Mouse (Mus musculus) heart, embryonic 14.5 days (tissue): ENCODE data around the gene Htr5b. TPM values are rescaled to one million over a fixed set of nuclear protein-coding genes. Genes with fewer than 3 reads are reported as not detected.

ENCODE experiments used
- ATAC-seq: fragments of 200-750 bp; cut with Nextera tagmentation; 2 replicates; pipeline ENCODE4 v1.8.0; 2017; ENCODE audit warnings: low read depth, moderate TSS enrichment; ENCODE audit not compliant: insufficient number of reproducible peaks, insufficient read depth, low FRiP score
- H3K27ac ChIP-seq, 2 experiments: fragments of 200-500 bp in 1 of 2; fragments of 300-500 bp in 1 of 2; sonication (generic) in 1 of 2; replicated peaks in 1 of 2; 2 replicates each; pipeline ENCODE4 v1.5.1; 2012 to 2014; ENCODE audit warnings: low read depth in 2 of 2, low read length in 2 of 2, control low read depth in 1 of 2, mild to moderate bottlenecking in 1 of 2, mixed read lengths in 1 of 2; ENCODE audit not compliant: control insufficient read depth in 1 of 2, insufficient read depth in 1 of 2
- H3K27me3 ChIP-seq: fragments of 300-500 bp; sonication (generic); 2 replicates; pipeline ENCODE4 v1.6.1; 2014; ENCODE audit warnings: mild to moderate bottlenecking, low read length, control low read depth; ENCODE audit not compliant: control insufficient read depth, insufficient read depth
- H3K36me3 ChIP-seq: fragments of 300-500 bp; sonication (generic); 2 replicates; pipeline ENCODE4 v1.6.1; 2014; ENCODE audit warnings: mild to moderate bottlenecking, control low read depth, low read length, mixed read lengths; ENCODE audit not compliant: control insufficient read depth, insufficient read depth
- H3K4me1 ChIP-seq, 2 experiments: fragments of 200-500 bp in 1 of 2; fragments of 300-500 bp in 1 of 2; sonication (generic) in 1 of 2; 2 replicates each; pipeline ENCODE4 v1.6.1; 2012 to 2014; ENCODE audit warnings: low read length in 2 of 2, control low read depth in 1 of 2, mixed read lengths in 1 of 2; ENCODE audit not compliant: control insufficient read depth in 2 of 2, insufficient read depth in 2 of 2
- H3K4me2 ChIP-seq: fragments of 300-500 bp; sonication (generic); 2 replicates; pipeline ENCODE4 v1.6.1; 2014; ENCODE audit warnings: mild to moderate bottlenecking, low read length
- H3K4me3 ChIP-seq, 2 experiments: fragments of 200-500 bp in 1 of 2; fragments of 300-500 bp in 1 of 2; sonication (generic) in 1 of 2; 2 replicates each; pipeline ENCODE4 v1.5.1; 2012 to 2014; ENCODE audit warnings: low read length in 2 of 2, mild to moderate bottlenecking in 2 of 2, control low read depth in 1 of 2, low read depth in 1 of 2, moderate library complexity in 1 of 2; ENCODE audit not compliant: control insufficient read depth in 1 of 2, insufficient read depth in 1 of 2
- H3K9ac ChIP-seq: fragments of 300-500 bp; sonication (generic); 2 replicates; pipeline ENCODE4 v1.6.1; 2014; ENCODE audit warnings: mild to moderate bottlenecking, low read length
- H3K9me3 ChIP-seq: fragments of 300-500 bp; sonication (generic); 2 replicates; pipeline ENCODE4 v1.6.1; 2016; ENCODE audit warnings: low read length, control low read depth; ENCODE audit not compliant: control insufficient read depth
- WGBS: fragments of 180-500 bp; shearing (Covaris S2); extraction: QIAGEN DNeasy Blood & Tissue Kit; methylation state at CpG from one replicate; pipeline ENCODE4 v1.1.7; 2014; 5-methylcytosine and 5-hydroxymethylcytosine counted together
- polyA plus RNA-seq: library from polyadenylated mRNA; unstranded; fragments of >200 nt; fragmentation: Nextera tagmentation; extraction: Ambion mirVana; gene quantifications from 2 replicates; pipeline ENCODE4 v1.2.1, GENCODE M21; 2014

Htr5b gene
- polyA plus RNA-seq, 1 experiment from 2014 or later = not detected

DNA sequence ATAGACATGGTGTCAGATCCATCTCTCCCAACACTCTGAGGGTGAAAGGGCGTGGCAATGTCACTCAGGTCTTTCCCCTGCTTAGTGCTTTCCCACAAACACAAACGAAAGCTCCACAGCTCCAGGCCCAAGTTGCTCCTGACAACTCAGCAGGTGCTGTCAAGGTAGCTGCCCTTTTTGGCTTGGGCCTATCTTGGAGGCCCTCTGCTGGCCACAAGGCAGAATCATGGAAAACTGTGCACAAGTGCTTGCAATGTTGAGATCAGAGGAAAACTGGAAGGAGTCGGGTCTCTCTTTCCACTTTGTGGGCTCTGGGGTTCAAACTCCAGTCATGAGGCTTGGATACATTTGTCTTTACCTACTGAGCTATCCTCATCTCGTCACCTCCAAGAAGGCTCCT, 21.2 kb upstream of the Htr5b start:
- Histone ChIP-seq H3K4me3 (no peak overlapping the region), H3K36me3 (peaks cover 29% of the 10 kb centered on the region), H3K4me1 (no peaks in the 10 kb centered on the region), H3K9me3 (0 out of 2 replicates have a peak, but pooled peaks cover 2% of the 10 kb centered on the region), H3K9ac (no peak overlapping the region), H3K27ac (no peak overlapping the region), H3K27me3 (no peaks in the 10 kb centered on the region), H3K4me2 (no peak overlapping the region)
- no peak for ATAC-seq
- 77% methylated on average over 4 of the region's 4 CpGs for WGBS

- Histone ChIP-seq H3K4me1 (no peaks in the 10 kb centered on the region), H3K36me3 (peaks cover 24% of the 10 kb centered on the region), H3K27me3 (no peaks in the 10 kb centered on the region), H3K9ac (no peak overlapping the region), H3K4me3 (no peak overlapping the region), H3K4me2 (no peak overlapping the region), H3K9me3 (0 out of 2 replicates have a peak, but pooled peaks cover 2% of the 10 kb centered on the region), H3K27ac (no peak overlapping the region)
- no peak for ATAC-seq
- WGBS = 94% methylated on average over 4 of the region's 4 CpGs
These were observed 20.4 kb upstream of the Htr5b start for GRCm38 (mm10) chr1:121548667-121549066.

GRCm38 (mm10) chr1:121546844-121547243, 18.6 kb upstream of the Htr5b start:
- H3K4me3 ChIP-seq = no peak overlapping the region
- 0 out of 2 replicates have a peak, but pooled peaks cover 2% of the 10 kb centered on the region for H3K9me3 ChIP-seq
- WGBS = 40% methylated on average over 2 of the region's 2 CpGs
- no peak overlapping the region for H3K4me2 ChIP-seq
- 0 out of 2 replicates have a peak, but pooled peaks cover 10% of the 10 kb centered on the region for H3K36me3 ChIP-seq
- no peak overlapping the region for H3K27ac ChIP-seq
- ATAC-seq = no peak
- H3K27me3 ChIP-seq = no peaks in the 10 kb centered on the region
- no peaks in the 10 kb centered on the region for H3K4me1 ChIP-seq
- no peak overlapping the region for H3K9ac ChIP-seq

DNA sequence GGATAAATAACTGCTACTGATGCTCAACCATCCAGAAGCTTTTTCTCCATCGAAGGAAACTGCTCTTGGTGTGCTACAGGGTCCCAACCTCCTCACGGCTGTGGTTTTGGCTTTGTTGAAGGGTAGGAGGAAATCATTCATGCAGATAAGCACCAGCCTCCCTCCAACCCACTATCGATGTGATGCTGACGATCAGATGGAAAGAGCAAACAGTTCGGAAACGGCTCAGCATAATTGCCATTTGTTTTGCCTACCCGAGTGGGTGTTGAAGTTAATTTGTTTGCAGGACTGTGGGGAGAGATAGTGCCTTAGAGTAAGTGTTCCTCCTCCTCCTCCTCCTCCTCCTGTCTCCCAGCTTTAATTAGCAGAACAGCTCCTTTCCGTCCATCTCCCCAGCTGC, 12.1 kb upstream of the Htr5b start:
- Histone ChIP-seq H3K27me3 (no peaks in the 10 kb centered on the region), H3K9ac (no peak overlapping the region), H3K4me2 (no peak overlapping the region), H3K4me3 (no peak overlapping the region), H3K27ac (no peak overlapping the region), H3K9me3 (no peaks in the 10 kb centered on the region), H3K36me3 (no peaks in the 10 kb centered on the region), H3K4me1 (no peaks in the 10 kb centered on the region)
- ATAC-seq = no peak
- 65% methylated on average over 8 of the region's 8 CpGs for WGBS

DNA sequence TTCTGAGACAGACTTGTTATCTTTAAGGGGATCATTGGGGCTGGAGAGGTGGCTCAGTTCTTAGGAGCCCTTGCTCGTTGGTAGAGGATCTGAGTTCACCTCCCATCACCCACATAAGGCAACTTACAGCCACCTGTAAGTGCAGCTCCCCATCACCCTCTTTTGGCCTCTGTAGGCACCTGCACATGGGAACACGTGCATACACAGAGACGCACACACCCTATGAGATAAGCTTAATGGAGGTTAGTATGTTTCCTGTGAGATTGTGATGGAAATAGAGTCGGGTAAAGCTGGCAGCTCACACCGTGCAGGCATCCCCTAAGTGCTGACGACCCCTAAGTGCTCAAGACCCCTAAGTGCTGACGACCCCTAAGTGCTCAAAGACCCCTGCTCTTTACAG, 3.2 kb upstream of the Htr5b start:
- Histone ChIP-seq H3K27ac (no peak overlapping the region), H3K4me1 (peaks cover 5 to 12% of the 10 kb centered on the region in 2 experiments; a peak in 3 of 4 replicates), H3K4me2 (no peak overlapping the region), H3K9ac (no peak overlapping the region), H3K27me3 (peaks cover 35% of the 10 kb centered on the region), H3K4me3 (no peak overlapping the region), H3K36me3 (no peaks in the 10 kb centered on the region), H3K9me3 (no peaks in the 10 kb centered on the region)
- no peak for ATAC-seq
- WGBS = 29% methylated on average over 7 of the region's 7 CpGs

GRCm38 (mm10) chr1:121529286-121529685, 1.0 kb upstream of the Htr5b start:
- H3K4me3 ChIP-seq = no peak overlapping the region
- 80% methylated on average over 6 of the region's 6 CpGs for WGBS
- H3K27ac ChIP-seq = no peak overlapping the region
- no peak overlapping the region for H3K9ac ChIP-seq
- ATAC-seq = no peak
- no peak overlapping the region for H3K4me2 ChIP-seq
- H3K9me3 ChIP-seq = no peaks in the 10 kb centered on the region
- peaks cover 5 to 12% of the 10 kb centered on the region in 2 experiments; a peak in 3 of 4 replicates for H3K4me1 ChIP-seq
- H3K36me3 ChIP-seq = no peaks in the 10 kb centered on the region
- H3K27me3 ChIP-seq = peaks cover 35% of the 10 kb centered on the region

GRCm38 (mm10) chr1:121527600-121528398, 466 bp downstream of the Htr5b start:
- Histone ChIP-seq H3K9ac (no peak overlapping the region), H3K27me3 (peaks cover 32% of the 10 kb centered on the region), H3K4me3 (peak overlapping the region; percentile 30 to 39), H3K36me3 (no peaks in the 10 kb centered on the region), H3K4me2 (peak overlapping the region; percentile 63), H3K9me3 (no peaks in the 10 kb centered on the region), H3K27ac (no peak overlapping the region), H3K4me1 (peaks cover 5 to 12% of the 10 kb centered on the region in 2 experiments; a peak in 3 of 4 replicates)
- WGBS = 14% methylated on average over 55 of the region's 55 CpGs
- ATAC-seq = no peak
